Mouse (Mus musculus) heart, adult 8-10 months (tissue): ENCODE measurements around the gene Nlrp1b. TPM values are rescaled to one million over a fixed set of nuclear protein-coding genes. Genes with fewer than 3 reads are reported as not detected.

Experiments used
- DNase-seq: peaks from one replicate; pipeline ENCODE4 v3.0.0; 2022; ENCODE audit warnings: low spot score
- total RNA-seq, 4 experiments: library from RNA; stranded (reverse); gene quantifications; 2 replicates each; pipeline ENCODE4 v1.2.4; 2022

The Nlrp1b gene
- under 1 TPM; 0.09 to 0.14 (median 0.10) TPM for total RNA-seq

- peak; percentile 16 for DNase-seq
Measured at GRCm38 (mm10) chr11:71230684-71231480, at the start of gene Nlrp1b. Nlrp1b (minus strand) TSS chr11:71230733.

- DNase-seq, result no peak
Measured at GRCm38 (mm10) chr11:71261036-71261435, 30.5 kb upstream of the Nlrp1b start.

GRCm38 (mm10) chr11:71251333-71251732 lies 20.8 kb upstream of the Nlrp1b start:
- DNase-seq, result peak; percentile 21

GRCm38 (mm10) chr11:71224614-71225013 lies 5.9 kb downstream of the Nlrp1b start:
- DNase-seq, result no peak

GRCm38 (mm10) chr11:71202703-71203102 lies 27.8 kb downstream of the Nlrp1b start:
- DNase-seq, result no peak

- DNase-seq, result no peak
Measured at GRCm38 (mm10) chr11:71199349-71199748, 31.2 kb downstream of the Nlrp1b start.

- no peak for DNase-seq
Measured at GRCm38 (mm10) chr11:71169633-71170032, 60.9 kb downstream of the Nlrp1b start.

- no peak for DNase-seq
Measured at GRCm38 (mm10) chr11:71164139-71164538, 66.4 kb downstream of the Nlrp1b start.

GRCm38 (mm10) chr11:71159439-71160136 lies 70.9 kb downstream of the Nlrp1b start:
- no peak for DNase-seq

GRCm38 (mm10) chr11:71155272-71155671 lies 75.3 kb downstream of the Nlrp1b start:
- DNase-seq, result no peak

GRCm38 (mm10) chr11:71144661-71145060 lies 85.9 kb downstream of the Nlrp1b start, which contains the start of gene Nlrp1a:
Nlrp1a (minus strand) TSS chr11:71144704.
- DNase-seq, result peak; percentile 4

- DNase-seq, result peak; percentile 41
Measured at GRCm38 (mm10) chr11:71142031-71142430, 88.5 kb downstream of the Nlrp1b start.

GRCm38 (mm10) chr11:71107128-71107527 lies 123.4 kb downstream of the Nlrp1b start:
- DNase-seq, result no peak

GRCm38 (mm10) chr11:71106261-71107021 lies 124.1 kb downstream of the Nlrp1b start:
- no peak for DNase-seq

- DNase-seq, result no peak
Measured at GRCm38 (mm10) chr11:71103931-71104330, 126.6 kb downstream of the Nlrp1b start.

Other genes with a start within 250 kb of the Nlrp1b start
- gene C1qbp, start 247.7 kb downstream of the Nlrp1b start, total RNA-seq, result 100 to 1,000 TPM; 205 to 232 (median 222) TPM
- 10 to 100 TPM in 3 of 4 experiments, 1 to 10 TPM in 1; 9.5 to 11.8 (median 10.6) TPM for gene Dhx33, start 226.3 kb downstream of the Nlrp1b start, total RNA-seq
- gene Mis12, start 211.1 kb downstream of the Nlrp1b start, total RNA-seq, result 1 to 10 TPM; 5.6 to 9.2 (median 6.9) TPM
- gene Derl2, start 210.9 kb downstream of the Nlrp1b start, total RNA-seq, result 10 to 100 TPM; 30.2 to 42.5 (median 34.6) TPM
- 1 to 10 TPM in 1 of 4 experiments, under 1 TPM in 3; 0.41 to 1.2 (median 0.57) TPM for gene 6330403K07Rik, start 197.2 kb downstream of the Nlrp1b start, total RNA-seq
- 1 to 10 TPM in 2 of 4 experiments, under 1 TPM in 2; 0.73 to 1.2 (median 1.0) TPM for gene Nlrp1a, start 86.0 kb downstream of the Nlrp1b start, total RNA-seq